Mouse (Mus musculus): Measurements from ENCODE around the gene Ttc27.

GRCm38 (mm10) chr17:74879768-74880167 lies 162.2 kb downstream of the Ttc27 start:
- TF ChIP-seq CTCF (conservative IDR thresholded peaks at IDR 0.05; ENCODE audit: insufficient read depth, insufficient read length, low read depth, low read length) (no peak), POLR2A (IDR thresholded peaks at IDR 0.05; ENCODE audit: low read depth, low read length) (no peak)
